Mouse (Mus musculus) lung, postnatal 0 days (tissue): ENCODE measurements around the gene M1ap.

Experiments
- CTCF ChIP-seq: IDR thresholded peaks from 2 replicates; pipeline ENCODE4 v1.5.1; 2016; ENCODE audit warnings: antibody characterized with exemption, mild to moderate bottlenecking
- EP300 ChIP-seq: IDR thresholded peaks from 2 replicates; pipeline ENCODE4 v1.6.1; 2016; ENCODE audit warnings: antibody characterized with exemption, mild to moderate bottlenecking, control low read depth

DNA sequence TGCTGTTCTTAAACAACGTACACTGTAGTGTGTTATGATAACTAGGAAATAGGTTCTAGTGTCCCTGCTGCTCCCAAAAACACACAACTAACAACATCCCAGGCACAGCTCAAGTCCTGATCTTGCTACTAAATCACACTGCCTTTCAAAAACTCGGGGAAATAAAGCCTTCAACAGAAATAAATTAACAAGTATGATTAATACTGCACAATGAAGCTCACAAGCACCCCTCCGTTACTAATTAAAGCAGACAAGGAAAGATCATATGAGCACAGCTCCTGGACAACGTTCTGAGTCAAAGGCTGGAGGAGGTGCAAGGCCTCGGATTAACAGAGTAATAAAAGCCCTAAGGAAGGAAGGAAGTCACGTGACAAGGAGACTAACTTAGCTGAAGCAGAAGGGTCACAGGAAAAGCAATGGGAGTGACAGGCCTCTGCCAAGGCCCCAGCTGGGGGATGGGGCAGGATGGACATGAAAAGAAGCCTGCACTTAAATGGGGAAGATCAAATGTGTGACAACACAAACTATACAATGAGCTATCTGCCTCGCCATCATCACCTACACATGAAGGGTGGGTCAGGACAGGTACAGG lies 50.9 kb downstream of the M1ap start:
- TF ChIP-seq EP300, result no peak
- no peak for TF ChIP-seq CTCF
